Mouse (Mus musculus) right cerebral cortex, postnatal 4 days (tissue): Measurements from ENCODE around the gene Klk1b5.

ENCODE experiments used
- DNase-seq: peaks from one replicate; pipeline ENCODE4 v3.0.0-alpha.2; 2022

The Klk1b5 gene

GRCm38 (mm10) chr7:44254930-44255329 is 39.2 kb downstream of the Klk1b5 start:
- no peak for DNase-seq

GRCm38 (mm10) chr7:44257278-44257677 is 41.5 kb downstream of the Klk1b5 start, which contains the start of gene Acp4:
Acp4 (minus strand) TSS chr7:44257378.
- no peak for DNase-seq

- DNase-seq = no peak
Observed at GRCm38 (mm10) chr7:44260410-44260809, 44.7 kb downstream of the Klk1b5 start.

- DNase-seq = no peak
Observed at GRCm38 (mm10) chr7:44261147-44261546, 45.4 kb downstream of the Klk1b5 start, which contains the start of gene Gm15517. Gm15517 (plus strand) TSS chr7:44261447.

- peak; percentile 99 for DNase-seq
Observed at GRCm38 (mm10) chr7:44262791-44263643, 47.3 kb downstream of the Klk1b5 start.

- DNase-seq = no peak
Observed at GRCm38 (mm10) chr7:44268117-44268516, 52.4 kb downstream of the Klk1b5 start.

- DNase-seq = no peak
Observed at GRCm38 (mm10) chr7:44269397-44269796, 53.7 kb downstream of the Klk1b5 start.
